Mouse (Mus musculus) kidney, adult 8-10 months (tissue): ENCODE results near the gene Gm20929.
"Not testable (repeated sequence)": the region's sequence is repeated elsewhere in the genome, so short reads cannot be mapped to it uniquely, and the experiment has no call there.

Experiments used
- DNase-seq, 2 experiments: peaks; one replicate each; pipeline ENCODE4 v3.0.0; 2022

Gene Gm20929

DNA sequence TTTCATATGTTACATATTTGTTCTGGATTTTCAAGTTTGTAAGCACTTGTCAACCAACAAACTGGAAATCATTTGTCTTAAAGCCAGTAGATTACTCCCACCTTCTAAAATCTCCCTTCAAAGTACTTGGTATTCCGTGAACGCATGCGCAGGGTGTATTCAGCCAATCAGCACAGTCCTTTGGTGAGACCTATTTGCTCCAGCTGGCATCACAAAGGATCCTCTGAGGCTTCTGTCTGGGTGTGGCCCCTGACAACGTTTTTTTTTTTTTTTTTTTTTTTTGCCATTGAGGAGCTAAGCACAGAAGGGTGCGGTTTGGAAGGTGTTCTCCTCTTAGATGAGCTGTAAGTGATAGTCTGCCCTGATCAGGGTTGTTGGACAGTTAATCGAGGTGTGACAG, at the start of gene Gm20929:
TSS of gene Gm20929 (plus strand) at position 301 of the 400 bp plus-strand sequence.
- DNase-seq, result not testable (repeated sequence)
